Mouse (Mus musculus) forebrain, embryonic 14.5 days (tissue): ENCODE results near the gene Borcs6. TPM values are rescaled to one million over a fixed set of nuclear protein-coding genes. Genes with fewer than 3 reads are reported as not detected.
A peak's percentile ranks its signal among the peaks of the same experiment; 100 is the strongest.

Source experiments
- ATAC-seq: fragments of 200-750 bp; cut with Nextera tagmentation; 2 replicates; pipeline ENCODE4 v1.8.0; 2017; ENCODE audit warnings: mild to moderate bottlenecking, moderate library complexity
- DNase-seq: peaks from one replicate; pipeline ENCODE4 v3.0.0-alpha.2; 2015; ENCODE audit warnings: low spot score
- H3K27ac ChIP-seq: fragments of 300-500 bp; sonication (generic); 2 replicates; pipeline ENCODE4 v1.5.1; 2014; ENCODE audit warnings: low read depth, mild to moderate bottlenecking, control low read depth, low read length, moderate library complexity
- H3K27me3 ChIP-seq: fragments of 300-500 bp; sonication (generic); replicated peaks from 2 replicates; pipeline ENCODE4 v1.6.1; 2014; ENCODE audit warnings: low read length, control low read depth, mixed read lengths; ENCODE audit not compliant: control insufficient read depth, insufficient read depth
- H3K36me3 ChIP-seq: fragments of 300-500 bp; sonication (generic); 2 replicates; pipeline ENCODE4 v1.6.1; 2014; ENCODE audit warnings: low read length, control low read depth; ENCODE audit not compliant: control insufficient read depth, insufficient read depth
- H3K4me1 ChIP-seq: fragments of 300-500 bp; sonication (generic); 2 replicates; pipeline ENCODE4 v1.6.1; 2014; ENCODE audit warnings: antibody characterized with exemption, low read length, control low read depth; ENCODE audit not compliant: control insufficient read depth, insufficient read depth
- H3K4me2 ChIP-seq: fragments of 300-500 bp; sonication (generic); 2 replicates; pipeline ENCODE4 v1.6.1; 2014; ENCODE audit warnings: mild to moderate bottlenecking, control low read depth, low read length
- H3K4me3 ChIP-seq: fragments of 300-500 bp; sonication (generic); 2 replicates; pipeline ENCODE4 v1.5.1; 2014; ENCODE audit warnings: low read depth, low read length, control low read depth
- H3K9ac ChIP-seq: fragments of 300-500 bp; sonication (generic); 2 replicates; pipeline ENCODE4 v1.6.1; 2014; ENCODE audit warnings: mild to moderate bottlenecking, low read length, control low read depth, moderate library complexity
- H3K9me3 ChIP-seq: fragments of 300-500 bp; sonication (generic); replicated peaks from 2 replicates; pipeline ENCODE4 v1.6.1; 2016; ENCODE audit warnings: low read length, control low read depth, mixed read lengths; ENCODE audit not compliant: control insufficient read depth
- WGBS: fragments of 180-500 bp; shearing (Covaris S2); extraction: QIAGEN DNeasy Blood & Tissue Kit; methylation state at CpG from one replicate; pipeline ENCODE4 v1.1.7; 2014; 5-methylcytosine and 5-hydroxymethylcytosine counted together
- polyA plus RNA-seq: library from polyadenylated mRNA; unstranded; fragments of >200 nt; fragmentation: Nextera tagmentation; extraction: Ambion mirVana; gene quantifications from 2 replicates; pipeline ENCODE4 v1.2.1, GENCODE M21; 2014

Gene Borcs6
- polyA plus RNA-seq, 1 experiment from 2014 or later: 10.7 TPM

DNA sequence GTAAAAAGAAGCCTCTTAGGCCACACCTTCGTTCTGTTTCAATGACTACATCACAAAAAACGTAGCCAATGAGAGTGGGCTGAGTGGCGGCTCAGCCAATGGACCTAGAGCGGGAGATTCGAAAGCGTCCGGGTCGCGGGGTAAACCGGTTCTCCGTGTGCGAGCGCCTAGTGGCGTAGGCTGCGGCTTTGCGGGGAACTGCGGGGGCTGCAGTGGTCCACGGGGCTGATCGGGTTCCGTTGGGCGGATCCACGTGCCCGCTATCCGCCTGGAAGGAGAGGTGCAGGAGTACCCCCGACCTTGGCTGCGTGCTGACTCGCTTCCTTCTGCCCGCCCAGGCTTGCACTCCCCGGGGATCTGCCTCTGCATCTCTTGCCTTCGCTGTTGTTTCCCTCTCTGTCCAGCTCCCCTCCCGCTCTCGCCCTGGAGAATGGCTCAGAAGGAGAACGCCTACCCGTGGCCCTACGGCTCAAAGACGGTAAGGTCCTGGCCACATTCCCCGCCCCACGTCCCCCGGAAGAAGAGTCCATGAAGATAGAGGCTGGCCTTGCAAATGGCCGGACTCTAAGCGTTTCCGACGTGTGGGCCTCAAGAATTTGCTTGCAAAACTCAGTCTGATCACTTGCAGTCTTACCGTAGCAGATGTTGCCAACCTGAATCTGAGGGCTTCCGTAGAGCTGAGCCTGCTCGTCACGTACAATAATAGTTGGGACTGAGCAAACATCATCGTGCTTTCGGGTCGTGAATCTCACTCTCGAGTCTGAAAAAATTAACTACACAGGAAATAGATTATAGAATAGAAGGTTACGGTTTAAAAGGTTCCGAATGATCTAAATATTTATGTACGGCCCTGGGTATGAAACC is 13.8 kb upstream of the Borcs6 start, which contains the start of gene Aurkb:
Gene Aurkb, plus strand, starts transcription at position 117 of the 864 bp plus-strand sequence.
- peak within 1 kb of the TSS; percentile 65 for H3K9ac ChIP-seq
- H3K4me3 ChIP-seq: peak within 1 kb of the TSS; percentile 54
- peak within 1 kb of the TSS; percentile 88 for H3K4me2 ChIP-seq
- DNase-seq (peak; percentile 97), ATAC-seq (peak; percentile 71)
- H3K36me3 ChIP-seq: peaks cover 27% of the 10 kb centered on the region
- H3K4me1 ChIP-seq: peaks cover 10% of the 10 kb centered on the region; the same call in 1 of the 2 replicates
- no peaks in the 10 kb centered on the region for H3K9me3 ChIP-seq
- peak within 1 kb of the TSS; percentile 74; the same call in 1 of the 2 replicates for H3K27ac ChIP-seq
- no peaks in the 10 kb centered on the region for H3K27me3 ChIP-seq
- WGBS: under 1% methylated on average over 54 of the region's 54 CpGs

DNA sequence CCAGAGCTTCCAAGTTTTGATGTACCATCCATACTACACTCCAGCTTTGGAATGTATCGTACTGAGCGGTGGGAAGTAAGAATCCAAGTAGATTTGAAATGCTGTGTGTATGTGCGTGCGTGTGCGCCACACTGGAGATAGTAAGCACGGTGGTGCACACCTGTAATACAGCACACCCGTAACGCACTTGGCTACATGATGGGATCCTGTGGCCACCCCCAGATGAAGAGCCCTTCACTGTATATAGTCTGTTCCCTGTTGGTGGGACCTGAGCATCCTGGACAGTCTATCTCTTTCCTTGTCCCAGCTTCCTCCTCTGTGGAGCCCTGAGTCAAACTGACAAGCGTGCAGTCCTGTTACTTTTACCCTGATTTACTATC is 13.1 kb upstream of the Borcs6 start:
- Histone ChIP-seq H3K9me3 (no peaks in the 10 kb centered on the region), H3K9ac (peak overlapping the region; percentile 65), H3K27ac (no peak overlapping the region; the same call in 1 of the 2 replicates), H3K27me3 (no peaks in the 10 kb centered on the region), H3K4me2 (peak overlapping the region; percentile 88), H3K4me3 (peak overlapping the region; percentile 54), H3K36me3 (peaks cover 33% of the 10 kb centered on the region), H3K4me1 (peaks cover 10% of the 10 kb centered on the region; the same call in 1 of the 2 replicates)
- DNase-seq (no peak), ATAC-seq (no peak)
- WGBS: 14% methylated on average over 9 of the region's 9 CpGs

DNA sequence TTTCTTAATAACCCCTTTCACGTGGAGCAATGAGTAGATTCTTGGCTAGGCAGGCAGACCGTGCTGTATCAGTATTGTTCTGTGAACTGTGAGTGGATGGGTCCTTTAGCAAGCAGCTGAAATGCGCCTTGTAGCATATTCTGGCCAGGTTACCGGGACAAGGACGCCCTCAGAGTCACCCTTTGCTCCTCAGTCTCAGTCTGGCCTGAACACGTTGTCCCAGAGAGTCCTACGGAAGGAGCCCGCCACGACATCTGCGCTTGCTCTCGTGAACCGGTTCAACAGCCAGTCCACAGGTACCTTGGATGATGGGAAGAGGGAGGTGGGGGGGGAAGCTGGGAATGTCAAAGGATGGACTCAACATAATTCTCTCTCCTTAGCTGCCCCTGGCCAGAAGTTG is 11.9 kb upstream of the Borcs6 start:
- Histone ChIP-seq H3K4me2 (peak overlapping the region; percentile 88), H3K9me3 (no peaks in the 10 kb centered on the region), H3K4me1 (peaks cover 10% of the 10 kb centered on the region; the same call in 1 of the 2 replicates), H3K36me3 (peaks cover 33% of the 10 kb centered on the region), H3K27ac (no peak overlapping the region), H3K27me3 (no peaks in the 10 kb centered on the region), H3K4me3 (no peak overlapping the region), H3K9ac (peak overlapping the region; percentile 37; the same call in 1 of the 2 replicates)
- ATAC-seq (no peak), DNase-seq (no peak)
- 89% methylated on average over 12 of the region's 12 CpGs for WGBS

DNA sequence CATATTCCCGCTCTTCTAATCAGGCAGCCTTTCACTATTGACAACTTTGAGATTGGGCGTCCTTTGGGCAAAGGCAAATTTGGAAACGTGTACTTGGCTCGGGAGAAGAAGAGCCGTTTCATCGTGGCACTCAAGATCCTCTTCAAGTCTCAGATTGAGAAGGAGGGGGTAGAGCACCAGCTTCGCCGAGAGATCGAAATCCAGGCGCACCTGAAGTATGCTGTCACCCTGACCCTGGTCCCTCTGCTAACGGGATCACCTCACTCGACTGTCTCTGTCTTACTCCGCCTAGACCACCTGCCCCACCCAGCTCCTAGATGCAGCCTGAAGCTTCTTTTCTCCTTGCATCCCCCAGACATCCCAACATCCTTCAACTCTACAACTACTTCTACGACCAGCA is 11.4 kb upstream of the Borcs6 start:
- Histone ChIP-seq H3K4me3 (no peak overlapping the region), H3K4me1 (peaks cover 10% of the 10 kb centered on the region; the same call in 1 of the 2 replicates), H3K4me2 (no peak overlapping the region), H3K36me3 (peaks cover 33% of the 10 kb centered on the region), H3K9ac (no peak overlapping the region), H3K27ac (no peak overlapping the region), H3K27me3 (no peaks in the 10 kb centered on the region), H3K9me3 (no peaks in the 10 kb centered on the region)
- ATAC-seq (no peak), DNase-seq (no peak)
- 94% methylated on average over 14 of the region's 14 CpGs for WGBS

DNA sequence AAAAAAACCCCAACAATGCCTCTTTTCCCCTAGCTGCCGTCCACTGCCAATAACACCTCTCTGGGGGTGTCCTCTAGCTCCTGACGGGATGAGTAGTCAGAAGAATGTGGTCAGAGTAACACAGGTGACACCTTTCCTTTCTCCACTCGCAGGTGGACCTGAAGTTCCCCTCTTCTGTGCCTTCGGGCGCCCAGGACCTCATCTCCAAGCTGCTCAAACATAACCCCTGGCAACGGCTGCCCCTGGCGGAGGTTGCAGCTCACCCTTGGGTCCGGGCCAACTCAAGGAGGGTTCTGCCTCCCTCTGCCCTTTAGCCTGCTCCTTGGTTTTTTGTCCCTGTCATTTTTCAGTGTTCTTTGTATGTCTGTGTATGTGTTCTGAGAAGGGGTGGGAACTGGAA is 8.8 kb upstream of the Borcs6 start:
- DNase-seq (no peak), ATAC-seq (no peak)
- Histone ChIP-seq H3K9me3 (no peaks in the 10 kb centered on the region), H3K9ac (no peak overlapping the region), H3K4me1 (peaks cover 10% of the 10 kb centered on the region; the same call in 1 of the 2 replicates), H3K27ac (no peak overlapping the region), H3K4me3 (no peak overlapping the region), H3K27me3 (no peaks in the 10 kb centered on the region), H3K4me2 (no peak overlapping the region), H3K36me3 (peaks cover 35% of the 10 kb centered on the region)
- 81% methylated on average over 8 of the region's 8 CpGs for WGBS

DNA sequence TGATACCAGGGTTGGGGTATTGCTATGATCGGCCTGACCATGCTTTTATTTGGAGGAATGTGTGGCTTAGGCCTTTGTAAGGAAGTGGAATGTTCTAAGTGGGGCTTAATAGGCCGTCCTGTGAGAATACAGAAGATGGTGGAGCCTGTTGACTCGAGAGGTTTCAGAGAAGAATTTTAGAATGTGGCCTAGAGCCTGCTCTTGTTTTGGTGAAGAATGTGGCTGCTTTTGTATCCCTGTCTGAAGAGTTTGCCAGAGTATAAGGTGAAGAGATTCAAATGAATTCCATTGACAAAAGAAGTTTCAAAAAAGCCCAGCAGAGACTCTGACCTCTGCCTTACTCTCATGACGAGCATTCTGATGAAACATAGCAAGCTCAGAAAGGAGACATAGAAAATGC is 7.7 kb upstream of the Borcs6 start:
- Histone ChIP-seq H3K4me1 (peaks cover 6% of the 10 kb centered on the region; the same call in 1 of the 2 replicates), H3K27ac (no peak overlapping the region), H3K4me3 (no peak overlapping the region), H3K9me3 (no peaks in the 10 kb centered on the region), H3K4me2 (no peak overlapping the region), H3K36me3 (peaks cover 35% of the 10 kb centered on the region), H3K27me3 (no peaks in the 10 kb centered on the region), H3K9ac (no peak overlapping the region)
- DNase-seq: no peak
- no peak for ATAC-seq
- WGBS: 68% methylated on average over 4 of the region's 4 CpGs

DNA sequence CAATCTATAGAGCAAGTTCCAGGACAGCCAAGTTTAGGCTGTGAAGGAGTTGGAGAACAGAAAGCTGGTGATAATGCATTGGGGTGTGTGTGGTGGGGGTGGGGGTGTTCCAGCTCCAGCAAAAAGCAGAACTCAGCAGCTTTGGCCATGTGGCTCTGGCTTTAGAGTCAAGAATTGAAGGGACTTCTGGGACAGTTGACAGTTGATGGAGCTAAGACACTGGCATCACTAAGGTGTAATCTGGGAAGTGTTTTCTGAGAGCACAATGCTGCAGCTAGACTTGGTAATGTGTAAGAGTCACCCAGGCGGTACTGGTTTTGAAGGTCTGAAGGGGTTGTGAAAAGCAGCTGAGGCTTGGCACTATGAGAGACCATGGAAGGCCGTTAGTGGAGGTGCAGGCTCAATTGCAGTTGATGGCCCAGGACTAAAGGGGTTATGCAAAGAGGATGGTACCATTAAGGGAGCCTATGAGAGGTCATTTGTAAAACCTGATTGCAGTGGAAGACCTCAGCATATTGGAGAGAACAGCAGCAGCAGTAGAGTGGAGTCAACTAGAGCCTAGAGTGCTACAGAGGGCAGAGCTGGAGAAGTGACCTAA is 6.6 kb upstream of the Borcs6 start:
- ATAC-seq: no peak
- peaks cover 34% of the 10 kb centered on the region for H3K36me3 ChIP-seq
- WGBS: 91% methylated on average over 2 of the region's 2 CpGs

DNA sequence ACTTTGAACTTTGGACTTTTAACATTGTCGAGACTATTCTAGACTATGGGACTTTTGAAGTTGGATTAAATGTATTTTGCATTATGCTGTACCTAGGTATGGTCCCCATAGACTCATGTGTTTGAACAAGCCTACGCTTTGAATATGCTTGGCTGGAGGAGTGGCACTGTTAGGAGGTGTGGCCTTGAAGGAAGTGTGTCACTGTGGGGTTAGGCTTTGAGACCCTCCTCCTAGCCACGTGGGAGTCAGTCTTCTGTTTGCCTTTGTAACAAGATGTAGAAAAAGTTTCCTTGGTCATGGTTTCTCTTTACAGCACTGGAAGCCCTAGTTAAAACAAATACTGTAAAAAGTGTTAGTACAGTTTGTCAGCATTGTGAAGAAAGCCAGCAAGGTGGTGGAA is 5.7 kb upstream of the Borcs6 start:
- 78% methylated on average over 3 of the region's 3 CpGs for WGBS
- no peaks in the 10 kb centered on the region for H3K9me3 ChIP-seq
- peaks cover 3% of the 10 kb centered on the region; the same call in 1 of the 2 replicates for H3K4me1 ChIP-seq
- DNase-seq: no peak
- ATAC-seq: no peak
- no peaks in the 10 kb centered on the region for H3K27me3 ChIP-seq
- no peak overlapping the region for H3K27ac ChIP-seq
- no peak overlapping the region for H3K4me2 ChIP-seq
- no peak overlapping the region for H3K4me3 ChIP-seq
- H3K36me3 ChIP-seq: peaks cover 25% of the 10 kb centered on the region
- H3K9ac ChIP-seq: no peak overlapping the region

More for the DNA sequence above, 6.6 kb upstream of the Borcs6 start:
- Histone ChIP-seq H3K9me3 (no peaks in the 10 kb centered on the region), H3K4me3 (no peak overlapping the region), H3K4me2 (no peak overlapping the region), H3K9ac (no peak overlapping the region), H3K4me1 (no peaks in the 10 kb centered on the region), H3K27ac (no peak overlapping the region), H3K27me3 (no peaks in the 10 kb centered on the region)
- no peak for DNase-seq
